Mouse (Mus musculus) heart, postnatal 14 days (tissue): ENCODE data around the gene Pgpep1l. TPM values are rescaled to one million over a fixed set of nuclear protein-coding genes. Genes with fewer than 3 reads are reported as not detected.
A peak's percentile ranks its signal among the peaks of the same experiment; 100 is the strongest.

Experiments used
- DNase-seq, 2 experiments: peaks; one replicate each; pipeline ENCODE4 v3.0.0; 2021 to 2022
- intact Hi-C: fragments of 180-260 bp; cut with DNase I; formaldehyde crosslinking; loops from one replicate; pipeline ENCODE4 v1.15.1; 2025
- total RNA-seq, 2 experiments: library from RNA; stranded (reverse); gene quantifications; 2 replicates each; pipeline ENCODE4 v1.2.3; 2021

Pgpep1l gene
- total RNA-seq, 2 experiments from 2014 or later, result 0.39 TPM; not detected in 1

GRCm38 (mm10) chr7:68225427-68226054 is 38.5 kb downstream of the Pgpep1l start:
- intact Hi-C loops, result no loop called here

GRCm38 (mm10) chr7:68224006-68224405 is 40.0 kb downstream of the Pgpep1l start:
- intact Hi-C loops, result loop anchor here (5.0 kb wide), 2 partner anchors 38 to 78 kb away; partner anchors contain the start of gene Pgpep1l

More at GRCm38 (mm10) chr7:68225427-68226054, 38.5 kb downstream of the Pgpep1l start:
- DNase-seq, result no peak

GRCm38 (mm10) chr7:68223356-68223808 is 40.7 kb downstream of the Pgpep1l start:
- peak; percentile 34 to 51 for DNase-seq
- intact Hi-C loops, result loop anchor here (5.0 kb wide), 2 partner anchors 39 to 79 kb away; partner anchors contain the start of gene Pgpep1l

More at GRCm38 (mm10) chr7:68224006-68224405, 40.0 kb downstream of the Pgpep1l start:
- no peak for DNase-seq

- no peak for DNase-seq
- intact Hi-C loops, result loop anchor here (5.0 kb wide), 2 partner anchors 41 to 81 kb away; partner anchors contain the start of gene Pgpep1l
Measured at GRCm38 (mm10) chr7:68221677-68222230, 42.3 kb downstream of the Pgpep1l start.

- intact Hi-C loops, result no loop called here
- DNase-seq, result no peak
Measured at GRCm38 (mm10) chr7:68218879-68219278, 45.2 kb downstream of the Pgpep1l start.

- peak; percentile 53 to 65 for DNase-seq
- intact Hi-C loops, result no loop called here
Measured at GRCm38 (mm10) chr7:68215522-68216070, 48.4 kb downstream of the Pgpep1l start.

- intact Hi-C loops, result loop anchor here (5.0 kb wide), 1 partner anchor 67 kb away; no protein-coding TSS in a partner anchor
- no peak for DNase-seq
Measured at GRCm38 (mm10) chr7:68213842-68214241, 50.2 kb downstream of the Pgpep1l start.

GRCm38 (mm10) chr7:68211883-68212282 is 52.1 kb downstream of the Pgpep1l start:
- intact Hi-C loops, result loop anchor here (5.0 kb wide), 1 partner anchor 65 kb away; no protein-coding TSS in a partner anchor
- DNase-seq, result no peak

- intact Hi-C loops, result loop anchor here (5.0 kb wide), 1 partner anchor 63 kb away; no protein-coding TSS in a partner anchor
- DNase-seq, result no peak
Measured at GRCm38 (mm10) chr7:68210417-68210816, 53.6 kb downstream of the Pgpep1l start.

- intact Hi-C loops, result no loop called here
- DNase-seq, result no peak
Measured at GRCm38 (mm10) chr7:68209039-68209438, 55.0 kb downstream of the Pgpep1l start.

GRCm38 (mm10) chr7:68205776-68206427 is 58.1 kb downstream of the Pgpep1l start:
- intact Hi-C loops, result no loop called here

GRCm38 (mm10) chr7:68199609-68200008 is 64.4 kb downstream of the Pgpep1l start:
- DNase-seq, result no peak
- intact Hi-C loops, result no loop called here

More at GRCm38 (mm10) chr7:68205776-68206427, 58.1 kb downstream of the Pgpep1l start:
- DNase-seq, result no peak

- intact Hi-C loops, result no loop called here
- DNase-seq, result peak; percentile 40 to 46
Measured at GRCm38 (mm10) chr7:68193958-68194695, 69.9 kb downstream of the Pgpep1l start.

GRCm38 (mm10) chr7:68189691-68190456 is 74.2 kb downstream of the Pgpep1l start:
- intact Hi-C loops, result no loop called here

GRCm38 (mm10) chr7:68189211-68189610 is 74.8 kb downstream of the Pgpep1l start:
- intact Hi-C loops, result no loop called here
- DNase-seq, result no peak

More at GRCm38 (mm10) chr7:68189691-68190456, 74.2 kb downstream of the Pgpep1l start:
- DNase-seq, result no peak
